Mouse (Mus musculus) lung, adult 18-20 months (tissue): ENCODE data around the gene Casq1.
A peak's percentile ranks its signal among the peaks of the same experiment; 100 is the strongest.
"Not testable (repeated sequence)": the region's sequence is repeated elsewhere in the genome, so short reads cannot be mapped to it uniquely, and the experiment has no call there.

Experiments
- DNase-seq, 2 experiments: peaks; one replicate each; pipeline ENCODE4 v3.0.0; 2022; ENCODE audit warnings: mixed read lengths in 2 of 2

The Casq1 gene

GRCm38 (mm10) chr1:172219451-172220406 is at the start of gene Casq1:
Casq1 (minus strand) TSS chr1:172219868.
- DNase-seq: no peak

GRCm38 (mm10) chr1:172261477-172262078 is 41.9 kb upstream of the Casq1 start, which contains the start of gene Igsf8:
Igsf8 (plus strand) TSS chr1:172261641.
- DNase-seq: no peak

GRCm38 (mm10) chr1:172258314-172258713 is 38.6 kb upstream of the Casq1 start, which contains the start of gene Atp1a4:
Atp1a4 (minus strand) TSS chr1:172258414.
- no peak for DNase-seq

- DNase-seq: no peak
Measured at GRCm38 (mm10) chr1:172247679-172248078, 28.0 kb upstream of the Casq1 start.

GRCm38 (mm10) chr1:172247216-172247615 is 27.5 kb upstream of the Casq1 start:
- DNase-seq: no peak

- DNase-seq: not testable (repeated sequence)
Measured at GRCm38 (mm10) chr1:172244645-172245044, 25.0 kb upstream of the Casq1 start.

- peak; percentile 29 to 38 for DNase-seq
Measured at GRCm38 (mm10) chr1:172243547-172244205, 24.0 kb upstream of the Casq1 start.

- DNase-seq: peak; percentile 24 to 40
Measured at GRCm38 (mm10) chr1:172242401-172242800, 22.7 kb upstream of the Casq1 start.

GRCm38 (mm10) chr1:172240945-172241708 is 21.5 kb upstream of the Casq1 start:
- no peak for DNase-seq

- no peak for DNase-seq
Measured at GRCm38 (mm10) chr1:172229215-172229614, 9.5 kb upstream of the Casq1 start.

- no peak for DNase-seq
Measured at GRCm38 (mm10) chr1:172228209-172228608, 8.5 kb upstream of the Casq1 start.

GRCm38 (mm10) chr1:172221297-172222063 is 1.8 kb upstream of the Casq1 start:
- no peak for DNase-seq

GRCm38 (mm10) chr1:172220414-172220813 is 746 bp upstream of the Casq1 start:
- DNase-seq: peak; percentile 70 to 84

- no peak for DNase-seq
Measured at GRCm38 (mm10) chr1:172218164-172218910, 1.3 kb downstream of the Casq1 start.

GRCm38 (mm10) chr1:172217148-172217547 is 2.5 kb downstream of the Casq1 start:
- peak; percentile 94 to 96 for DNase-seq

- DNase-seq: peak in 1 of 2 experiments; percentile 36
Measured at GRCm38 (mm10) chr1:172214748-172215147, 4.9 kb downstream of the Casq1 start.

GRCm38 (mm10) chr1:172213771-172214170 is 5.9 kb downstream of the Casq1 start:
- DNase-seq: no peak

GRCm38 (mm10) chr1:172212776-172213175 is 6.9 kb downstream of the Casq1 start:
- no peak for DNase-seq

- DNase-seq: no peak
Measured at GRCm38 (mm10) chr1:172207111-172207584, 12.5 kb downstream of the Casq1 start.

GRCm38 (mm10) chr1:172206141-172206917 is 13.3 kb downstream of the Casq1 start, which contains the start of gene Pea15a:
Pea15a (minus strand) TSS chr1:172206804.
- peak; percentile 86 to 89 for DNase-seq
